Mouse (Mus musculus) heart, adult 2 months (tissue): ENCODE results near the gene Rxrg.

ENCODE experiments used
- CTCF ChIP-seq: fragments of 200-600 bp; IDR thresholded peaks from 2 replicates; pipeline ENCODE4 v1.8.1; 2022; ENCODE audit warnings: antibody characterized with exemption, mild to moderate bottlenecking, moderate library complexity
- EP300 ChIP-seq: fragments of 200-500 bp; IDR thresholded peaks from 2 replicates; pipeline ENCODE4 v1.6.1; 2011; ENCODE audit warnings: low read depth, low read length, control low read depth; ENCODE audit not compliant: insufficient read depth
- POLR2A ChIP-seq: fragments of 200-500 bp; IDR thresholded peaks from 2 replicates; pipeline ENCODE4 v1.6.1; 2011; ENCODE audit warnings: mild to moderate bottlenecking, low read depth, low read length, control low read depth; ENCODE audit not compliant: insufficient read depth

DNA sequence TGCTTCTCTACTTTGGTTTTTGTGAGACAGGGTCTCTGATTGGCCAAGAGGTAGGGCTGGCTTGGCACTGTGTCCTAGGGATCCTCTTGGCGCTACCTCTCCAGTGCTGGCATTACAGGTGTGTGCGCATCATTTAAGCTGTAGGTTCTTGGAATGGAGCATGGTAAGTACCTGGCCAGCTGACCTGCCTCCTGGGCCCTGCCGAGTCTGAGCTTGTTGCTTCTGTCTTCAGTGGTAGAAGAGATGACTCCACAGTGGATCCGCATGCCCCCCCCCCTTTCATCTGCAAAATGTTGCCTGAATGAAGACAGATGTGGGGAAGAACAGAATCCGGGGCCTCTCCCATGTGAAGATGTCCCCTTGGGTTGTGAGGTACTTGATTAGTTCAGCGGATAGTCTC is 80.9 kb downstream of the Rxrg start:
- TF ChIP-seq CTCF (no peak), POLR2A (no peak), EP300 (no peak)
